Mouse (Mus musculus) hematopoietic stem cell, adult 5-6 weeks (primary cell): ENCODE measurements at regions not wholly inside any gene's neighbourhood (a gene's known extent, or its start where the extent isn't known, plus 50 kb on each side); places are given as distances from the start of the nearest gene placed in this dataset.

Experiments used
- ATAC-seq, 2 experiments: fragments of 125-278 bp in 1 of 2; replicated peaks in 1 of 2; 2 replicates each; pipeline ENCODE4 v1.8.0; 2016 to 2017; ENCODE audit warnings: inconsistent platforms in 2 of 2, mild to moderate bottlenecking in 2 of 2, moderate number of reproducible peaks in 2 of 2, low read depth in 1 of 2, moderate TSS enrichment in 1 of 2; ENCODE audit not compliant: low FRiP score in 2 of 2, poor library complexity in 2 of 2, severe bottlenecking in 2 of 2, insufficient read depth in 1 of 2, low TSS enrichment in 1 of 2

DNA sequence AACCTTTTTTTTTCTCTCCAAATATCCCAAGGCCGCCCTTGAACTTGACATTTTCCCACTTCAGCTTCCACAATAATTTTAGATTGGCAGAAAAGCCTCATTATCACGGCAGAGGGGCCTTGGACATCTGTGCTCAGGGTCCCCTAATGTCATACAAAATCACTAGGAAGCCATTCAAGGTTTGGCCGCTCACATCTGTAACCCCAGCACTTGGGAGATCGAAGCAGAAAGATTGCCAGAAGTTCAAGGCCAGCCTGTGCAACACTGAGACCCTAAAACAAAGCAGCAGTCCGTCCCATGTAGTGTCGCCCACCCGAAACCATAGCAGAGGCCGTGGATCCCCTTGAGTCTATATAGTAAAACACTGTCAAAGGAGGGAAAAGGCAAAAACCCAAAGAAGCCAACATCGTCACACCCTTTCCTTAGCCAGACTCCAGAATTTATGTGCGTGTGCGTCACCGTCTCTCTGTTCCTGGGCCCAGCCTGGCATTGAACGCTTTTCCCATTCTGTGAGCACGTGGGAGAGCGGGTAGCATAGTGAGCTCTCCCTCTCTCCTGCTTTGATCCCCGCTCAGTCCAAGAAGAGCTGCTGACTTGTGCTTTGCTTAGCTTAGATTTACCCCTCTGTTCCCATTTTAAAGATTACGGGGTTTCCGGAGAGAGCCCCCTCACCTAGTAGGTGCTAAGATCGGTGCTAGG, 74.0 kb upstream of the Tbx3 start:
- ATAC-seq, result no peak

DNA sequence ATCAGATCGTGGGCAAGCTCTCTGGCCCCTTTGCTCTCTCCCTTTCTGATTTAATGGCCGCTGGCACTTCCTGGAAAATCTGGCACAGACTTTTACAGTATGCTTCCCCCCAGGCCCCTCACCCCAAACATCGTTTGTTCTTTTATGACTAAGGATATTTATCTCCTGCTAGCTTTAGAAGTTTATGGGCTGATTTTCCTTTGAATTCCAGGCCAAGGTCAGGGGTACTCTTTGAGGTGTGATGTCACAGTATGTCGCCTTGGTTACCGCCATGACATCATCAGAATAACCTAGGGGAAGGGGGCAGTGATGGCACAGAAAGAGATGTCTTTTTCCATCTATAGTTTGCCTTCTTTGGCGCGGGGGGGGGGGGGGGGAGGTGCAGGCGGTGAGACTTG, 73.5 kb upstream of the Tbx3 start:
- ATAC-seq, result no peak

- ATAC-seq, result no peak
These were observed 72.9 kb upstream of the Tbx3 start for GRCm38 (mm10) chr5:119597530-119597929.

GRCm38 (mm10) chr5:119598166-119598565, 72.3 kb upstream of the Tbx3 start:
- no peak for ATAC-seq

DNA sequence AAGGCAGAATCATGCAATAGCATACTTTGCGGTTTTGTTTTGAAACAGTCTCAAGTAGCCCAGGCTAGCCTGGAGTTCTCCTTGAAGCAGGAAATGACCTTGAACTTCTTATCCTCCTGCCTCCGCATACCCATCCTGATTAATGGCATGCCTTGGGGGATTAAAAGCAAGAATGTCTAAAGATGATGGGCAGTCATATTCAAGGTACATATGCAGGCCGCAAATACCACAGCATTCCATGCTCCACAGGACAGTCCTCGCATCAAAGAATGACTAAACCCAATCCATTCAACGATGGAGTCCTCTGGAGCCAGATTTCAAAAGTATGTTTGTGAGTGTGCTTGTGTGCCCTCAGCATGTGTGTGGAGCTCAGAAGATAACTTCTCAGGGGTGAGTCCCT, 69.1 kb upstream of the Tbx3 start:
- no peak for ATAC-seq

DNA sequence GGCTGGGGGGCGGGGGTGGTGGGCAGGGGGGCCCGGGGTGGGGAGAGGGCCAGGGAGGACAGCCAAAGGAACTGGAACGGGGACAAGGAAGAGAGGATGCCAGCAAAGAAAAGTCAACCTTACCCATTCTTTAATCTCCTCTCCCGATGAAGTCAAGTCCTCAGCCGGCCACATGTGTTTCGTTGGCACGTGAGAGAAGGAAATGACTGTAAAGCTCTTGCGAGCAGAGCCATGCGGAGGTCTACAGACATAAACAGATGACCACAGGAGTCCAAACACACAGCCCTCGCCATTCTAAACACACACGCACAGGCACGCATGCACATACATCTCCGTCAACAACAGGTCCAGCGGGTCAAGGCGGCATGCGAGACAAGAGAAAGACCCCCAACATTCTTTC, 68.5 kb upstream of the Tbx3 start:
- ATAC-seq, result no peak

DNA sequence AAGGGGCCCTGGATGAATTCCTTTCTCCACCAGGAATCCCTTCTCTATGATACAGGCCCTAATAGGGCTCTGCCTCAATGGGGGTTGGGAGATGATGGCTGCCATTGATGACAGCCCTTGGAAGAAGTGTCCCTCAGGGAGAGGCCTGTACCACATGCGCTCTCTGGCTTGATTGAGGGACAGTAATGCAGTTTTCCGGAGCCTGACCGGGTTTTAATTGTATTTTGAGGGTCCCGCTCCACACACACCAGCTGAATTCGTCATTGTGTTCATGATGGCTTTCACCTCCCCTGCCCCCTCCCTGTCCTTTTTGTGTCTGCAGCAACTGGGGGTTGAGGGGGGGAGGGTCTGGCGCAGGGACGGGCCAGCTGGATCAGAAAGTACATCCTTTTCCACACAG, 65.0 kb upstream of the Tbx3 start:
- ATAC-seq, result no peak

GRCm38 (mm10) chr5:119613413-119613812, 57.1 kb upstream of the Tbx3 start:
- ATAC-seq, result no peak

- ATAC-seq, result no peak
These were observed 56.3 kb upstream of the Tbx3 start for GRCm38 (mm10) chr5:119613981-119614770.

- ATAC-seq, result no peak
These were observed 54.8 kb upstream of the Tbx3 start for GRCm38 (mm10) chr5:119615681-119616080.

- ATAC-seq, result no peak
These were observed 52.6 kb upstream of the Tbx3 start for GRCm38 (mm10) chr5:119617856-119618255.

GRCm38 (mm10) chr5:119619906-119620305, 50.6 kb upstream of the Tbx3 start:
- no peak for ATAC-seq
